Mouse (Mus musculus) olfactory bulb, adult 2 months (tissue): Measurements from ENCODE around the gene Tomm70a.

Source experiments
- CTCF ChIP-seq: fragments of 200-500 bp; IDR thresholded peaks from 2 replicates; pipeline ENCODE4 v1.5.1; 2012; ENCODE audit warnings: low read depth, mild to moderate bottlenecking, low read length, moderate library complexity; ENCODE audit not compliant: insufficient read depth
- POLR2A ChIP-seq: fragments of 200-500 bp; IDR thresholded peaks from 2 replicates; pipeline ENCODE4 v1.6.1; 2012; ENCODE audit warnings: mild to moderate bottlenecking, low read depth, low read length, moderate library complexity; ENCODE audit not compliant: insufficient read depth

DNA sequence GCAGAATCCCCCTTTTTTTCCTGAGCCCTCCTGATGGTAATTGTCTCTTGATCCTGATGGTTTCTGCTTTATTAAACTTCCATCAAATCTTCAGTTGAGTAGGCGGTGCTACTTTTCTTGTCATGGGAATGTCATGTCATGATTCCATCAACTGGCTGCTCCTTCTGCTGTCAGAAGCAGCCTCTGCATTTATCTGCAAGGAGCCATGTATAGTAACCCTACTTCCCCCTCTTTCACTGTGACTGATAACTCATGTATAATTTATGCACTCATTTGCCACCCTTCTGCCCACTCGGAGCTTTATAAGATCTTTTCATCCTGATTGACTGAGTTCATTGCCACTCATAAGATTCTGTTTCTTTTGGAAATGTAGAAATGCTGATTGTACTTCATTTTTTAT, 3.9 kb upstream of the Tomm70a start:
- no peak for TF ChIP-seq CTCF
- no peak for TF ChIP-seq POLR2A
